Mouse (Mus musculus) c-Kit-positive CD71-negative TER-119-negative erythroid progenitor cells, embryonic 14.5 days (primary cell): Measurements from ENCODE around the gene Scd4.
A peak's percentile ranks its signal among the peaks of the same experiment; 100 is the strongest.

Experiments used
- DNase-seq: peaks from one replicate; pipeline ENCODE4 v3.0.0-alpha.2; 2013; ENCODE audit warnings: low read depth

The Scd4 gene

GRCm38 (mm10) chr19:44380065-44380464 lies 47.2 kb downstream of the Scd4 start:
- DNase-seq: no peak

DNA sequence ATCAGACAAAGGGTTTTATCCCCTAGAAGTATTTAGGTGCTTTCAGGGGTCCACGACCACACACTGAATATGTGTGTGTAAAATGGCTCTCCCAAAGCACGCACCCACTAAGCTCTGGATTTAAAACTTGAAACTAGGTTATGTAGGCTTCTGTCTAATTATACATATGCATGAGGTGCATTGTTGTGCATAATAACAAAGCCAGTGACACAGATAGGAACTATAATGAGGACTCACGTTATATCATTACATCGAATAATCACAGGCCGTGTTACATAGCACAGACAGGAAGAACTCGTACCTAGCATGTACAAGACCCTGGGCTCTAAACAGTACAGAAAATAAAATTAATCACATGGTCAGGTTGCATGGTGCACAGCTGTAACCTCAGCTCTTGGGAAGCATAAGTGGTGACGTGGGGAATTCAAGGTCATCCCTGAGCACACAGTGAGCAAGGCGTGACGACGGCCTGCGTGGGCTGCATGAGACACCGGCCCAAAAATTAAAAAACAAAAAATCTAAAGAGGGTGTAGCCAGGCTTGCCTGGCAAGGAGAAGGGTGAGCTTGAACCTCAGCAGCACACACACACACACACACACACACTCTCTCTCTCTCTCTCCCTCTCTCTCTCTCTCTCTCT lies 49.9 kb downstream of the Scd4 start:
- DNase-seq: no peak

DNA sequence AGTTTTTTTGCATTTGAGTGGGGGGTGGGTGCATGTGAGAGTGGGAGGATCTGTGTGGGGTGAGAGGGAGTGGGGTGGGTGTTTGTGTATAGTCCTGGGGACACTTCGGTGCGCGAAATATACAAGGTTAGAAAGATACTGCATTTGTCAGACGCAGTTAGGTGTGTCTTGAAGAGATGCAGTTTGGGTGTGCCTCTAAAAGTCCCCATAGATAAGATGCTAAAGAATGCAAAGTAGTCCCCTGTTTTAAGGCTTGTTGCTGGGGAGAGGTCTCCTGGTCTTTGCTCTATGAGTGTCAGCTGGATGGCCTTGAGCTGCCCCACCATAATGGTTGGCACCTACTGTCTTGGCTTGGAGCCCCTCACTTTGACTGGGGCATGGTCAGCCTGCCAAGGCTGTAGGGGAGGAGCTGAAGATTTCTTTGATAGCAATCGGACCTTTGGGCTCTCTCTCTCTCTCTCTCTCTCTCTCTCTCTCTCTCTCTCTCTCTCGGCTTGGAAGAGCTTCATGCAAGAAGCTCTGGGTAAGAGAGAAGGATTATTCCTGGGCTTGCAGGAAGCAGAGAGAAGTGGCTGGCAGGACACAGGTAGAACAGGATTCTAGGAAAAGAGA lies 53.1 kb downstream of the Scd4 start:
- DNase-seq: no peak

DNA sequence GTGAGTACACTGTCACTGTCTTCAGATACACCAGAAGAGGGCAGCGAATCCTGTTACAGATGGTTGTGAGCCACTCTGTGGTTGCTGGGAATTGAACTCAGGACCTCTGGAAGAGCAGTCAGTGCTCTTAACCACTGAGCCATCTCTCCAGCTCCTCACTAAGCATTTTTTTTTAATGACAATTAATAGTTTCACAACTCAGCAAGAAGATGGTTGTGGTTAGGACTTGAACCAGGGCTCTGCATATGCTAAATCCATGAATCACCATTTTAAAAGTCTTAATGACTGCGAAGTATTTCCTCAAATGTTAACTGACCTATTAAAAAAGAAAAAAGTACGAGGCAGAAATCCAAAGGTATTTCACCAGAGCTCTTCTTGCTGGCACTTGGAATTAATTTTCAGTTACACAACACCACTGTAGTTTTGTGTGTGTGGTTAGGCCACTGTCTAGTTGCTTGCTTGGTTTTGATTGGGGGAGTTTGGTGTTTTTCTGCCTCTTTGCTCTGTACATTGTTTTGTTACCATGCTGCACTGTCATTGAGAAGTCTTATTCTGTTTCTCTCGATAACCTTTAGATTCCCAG lies 54.3 kb downstream of the Scd4 start:
- DNase-seq: no peak

- no peak for DNase-seq
Observed at GRCm38 (mm10) chr19:44387746-44388474, 55.0 kb downstream of the Scd4 start.

- peak; percentile 89 for DNase-seq
Observed at GRCm38 (mm10) chr19:44388475-44389428, 55.9 kb downstream of the Scd4 start.

DNA sequence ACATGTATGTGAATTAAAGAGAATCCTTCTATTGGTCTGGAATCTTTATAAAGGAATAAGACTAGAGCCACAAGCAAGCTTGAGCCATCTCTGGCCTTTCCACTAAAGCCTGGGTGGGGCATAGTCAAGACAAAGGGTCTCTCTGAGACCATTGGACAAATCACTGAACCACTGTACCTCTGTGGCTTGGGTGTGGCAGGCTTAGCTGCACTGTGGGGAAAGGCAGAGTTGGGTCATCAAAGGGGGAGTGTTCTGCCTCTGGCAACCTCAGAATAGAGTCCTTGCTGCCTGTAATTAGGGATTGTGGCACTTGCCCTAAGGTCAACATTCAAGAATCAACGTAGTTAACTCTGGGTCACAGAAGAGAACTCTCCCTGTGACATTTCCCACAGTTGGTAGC lies 56.6 kb downstream of the Scd4 start:
- DNase-seq: no peak

DNA sequence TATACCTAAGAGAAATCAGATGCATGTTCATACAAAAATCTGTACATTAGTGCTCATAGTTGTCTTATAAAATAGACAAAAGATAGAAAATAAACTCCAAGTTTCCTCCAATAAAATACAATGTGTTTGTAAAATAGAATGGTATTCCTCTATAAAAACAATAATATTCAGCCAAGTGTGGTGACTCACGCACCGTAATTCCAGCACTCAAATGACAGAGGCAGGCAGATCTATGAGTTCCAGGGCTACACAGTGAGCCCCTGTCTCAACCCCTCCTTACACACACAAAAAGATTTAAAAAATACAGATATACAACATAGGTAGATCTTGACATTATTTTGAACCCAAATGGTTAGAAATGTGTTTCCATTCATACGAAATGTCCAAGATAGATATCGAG lies 59.0 kb downstream of the Scd4 start:
- no peak for DNase-seq

GRCm38 (mm10) chr19:44392339-44393009 lies 59.6 kb downstream of the Scd4 start:
- no peak for DNase-seq

DNA sequence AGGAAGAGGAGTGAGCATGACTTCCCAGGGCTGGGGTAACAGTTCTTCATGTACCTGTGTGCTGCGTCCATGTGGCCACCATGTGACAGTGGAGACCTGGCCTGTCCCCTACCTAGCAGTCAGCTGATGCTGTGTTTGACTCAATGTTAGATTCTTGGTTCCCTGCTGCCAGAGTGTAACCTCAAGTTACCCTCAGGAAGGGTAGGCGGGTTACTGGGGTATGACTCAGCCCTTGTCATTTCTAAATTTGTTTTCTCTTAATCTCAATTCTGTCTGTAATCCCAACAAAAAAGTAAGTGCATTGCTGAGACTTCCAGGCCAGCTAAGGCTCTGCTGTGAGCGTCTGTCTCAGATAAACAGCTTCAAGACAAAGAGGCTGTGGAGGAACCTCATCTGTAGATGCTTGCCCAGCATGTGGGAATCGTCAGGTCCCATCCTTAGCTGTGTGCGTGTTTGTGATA lies 61.1 kb downstream of the Scd4 start:
- no peak for DNase-seq

DNA sequence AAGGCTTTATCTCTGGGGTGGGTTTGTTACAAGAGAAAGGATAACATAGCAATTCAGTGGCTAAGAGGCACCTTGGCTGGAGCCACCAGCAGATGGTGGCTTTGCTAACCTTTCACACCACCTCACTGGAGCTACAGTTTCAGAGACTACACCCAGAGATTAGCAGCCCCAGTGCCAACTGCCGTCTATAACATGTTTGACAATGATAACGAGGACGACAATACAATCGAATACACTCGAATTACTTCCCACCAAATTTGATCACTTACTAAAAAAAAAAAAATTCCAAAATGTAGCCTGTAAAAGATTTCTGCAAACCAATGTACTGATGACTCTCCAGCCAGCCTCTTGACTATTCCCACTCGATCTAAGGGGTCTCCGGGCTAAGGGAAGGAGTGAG lies 62.1 kb downstream of the Scd4 start:
- no peak for DNase-seq
